Mouse (Mus musculus): ENCODE measurements around the gene Zfhx3. TPM values are rescaled to one million over a fixed set of nuclear protein-coding genes. Genes with fewer than 3 reads are reported as not detected.

Zfhx3 gene
- polyA plus RNA-seq, 1 experiment from 2014 or later: 9.2 TPM

- H3K27me3 ChIP-seq: no peaks in the 10 kb centered on the region
- H3K4me1 ChIP-seq: peaks cover 6% of the 10 kb centered on the region
- H3K27ac ChIP-seq: no peak overlapping the region
- H3K9me3 ChIP-seq (replicated peaks): 0 out of 2 replicates have a peak, but pooled peaks cover 3% of the 10 kb centered on the region
- no peak overlapping the region for H3K4me3 ChIP-seq (replicated peaks)
- ATAC-seq (replicated peaks; ENCODE audit: low FRiP score): no peak
- no peak overlapping the region for H3K9ac ChIP-seq
- 50% methylated on average over 8 of the region's 8 CpGs for WGBS
- H3K4me2 ChIP-seq: no peak overlapping the region
- H3K36me3 ChIP-seq: peaks cover 40% of the 10 kb centered on the region
Measured at GRCm38 (mm10) chr8:108937904-108938455, 995.5 kb downstream of the Zfhx3 start.

GRCm38 (mm10) chr8:108942686-108943085, 1000.2 kb downstream of the Zfhx3 start:
- 68% methylated on average over 8 of the region's 8 CpGs for WGBS
- no peak overlapping the region for H3K9ac ChIP-seq
- H3K36me3 ChIP-seq: peaks cover 48% of the 10 kb centered on the region
- no peak for ATAC-seq (replicated peaks; ENCODE audit: low FRiP score)
- no peaks in the 10 kb centered on the region for H3K4me1 ChIP-seq
- no peaks in the 10 kb centered on the region for H3K27me3 ChIP-seq
- H3K9me3 ChIP-seq (replicated peaks): peaks cover 10% of the 10 kb centered on the region; the same call in 1 of the 2 replicates
- H3K4me3 ChIP-seq (replicated peaks): no peak overlapping the region
- H3K27ac ChIP-seq: no peak overlapping the region
- H3K4me2 ChIP-seq: no peak overlapping the region

GRCm38 (mm10) chr8:108943132-108943531, 1000.7 kb downstream of the Zfhx3 start:
- WGBS: 66% methylated on average over 11 of the region's 11 CpGs
- Histone ChIP-seq H3K36me3 (peaks cover 52% of the 10 kb centered on the region), H3K9ac (no peak overlapping the region), H3K4me2 (no peak overlapping the region), H3K4me3 (replicated peaks) (no peak overlapping the region), H3K4me1 (no peaks in the 10 kb centered on the region), H3K27me3 (no peaks in the 10 kb centered on the region), H3K9me3 (replicated peaks) (peaks cover 13% of the 10 kb centered on the region), H3K27ac (no peak overlapping the region)
- ATAC-seq (replicated peaks; ENCODE audit: low FRiP score): no peak

- no peak overlapping the region for H3K4me2 ChIP-seq
- no peak overlapping the region for H3K27ac ChIP-seq
- no peaks in the 10 kb centered on the region for H3K4me1 ChIP-seq
- H3K36me3 ChIP-seq: peaks cover 58% of the 10 kb centered on the region
- H3K27me3 ChIP-seq: no peaks in the 10 kb centered on the region
- H3K9me3 ChIP-seq (replicated peaks): peaks cover 22% of the 10 kb centered on the region
- H3K4me3 ChIP-seq (replicated peaks): no peak overlapping the region
- 69% methylated on average over 13 of the region's 13 CpGs for WGBS
- ATAC-seq (replicated peaks; ENCODE audit: low FRiP score): no peak
- no peak overlapping the region for H3K9ac ChIP-seq
Measured at GRCm38 (mm10) chr8:108944312-108944711, 1001.9 kb downstream of the Zfhx3 start.

- no peak for ATAC-seq (replicated peaks; ENCODE audit: low FRiP score)
- H3K9ac ChIP-seq: no peak overlapping the region
- peaks cover 42% of the 10 kb centered on the region for H3K9me3 ChIP-seq (replicated peaks)
Measured at GRCm38 (mm10) chr8:108950311-108950710, 1007.9 kb downstream of the Zfhx3 start.

GRCm38 (mm10) chr8:108951560-108951959, 1009.1 kb downstream of the Zfhx3 start:
- no peak for ATAC-seq (replicated peaks; ENCODE audit: low FRiP score)
- H3K9me3 ChIP-seq (replicated peaks): peaks cover 42% of the 10 kb centered on the region
- no peak overlapping the region for H3K27ac ChIP-seq
- no peaks in the 10 kb centered on the region for H3K4me1 ChIP-seq
- H3K27me3 ChIP-seq: no peaks in the 10 kb centered on the region
- H3K4me3 ChIP-seq (replicated peaks): no peak overlapping the region
- no peak overlapping the region for H3K4me2 ChIP-seq
- H3K9ac ChIP-seq: no peak overlapping the region
- WGBS: 94% methylated on average over 12 of the region's 12 CpGs
- peaks cover 98% of the 10 kb centered on the region for H3K36me3 ChIP-seq

More at GRCm38 (mm10) chr8:108950311-108950710, 1007.9 kb downstream of the Zfhx3 start:
- no peak overlapping the region for H3K27ac ChIP-seq
- no peak overlapping the region for H3K4me2 ChIP-seq
- H3K36me3 ChIP-seq: peaks cover 98% of the 10 kb centered on the region
- 97% methylated on average over 21 of the region's 21 CpGs for WGBS
- H3K4me3 ChIP-seq (replicated peaks): no peak overlapping the region
- H3K4me1 ChIP-seq: no peaks in the 10 kb centered on the region
- no peaks in the 10 kb centered on the region for H3K27me3 ChIP-seq

GRCm38 (mm10) chr8:108956416-108956815, 1014.0 kb downstream of the Zfhx3 start:
- 62% methylated on average over 37 of the region's 37 CpGs for WGBS
- H3K4me2 ChIP-seq: peak overlapping the region; percentile 49
- H3K36me3 ChIP-seq: peaks cover 56% of the 10 kb centered on the region
- no peak overlapping the region for H3K27ac ChIP-seq
- H3K4me3 ChIP-seq (replicated peaks): peak overlapping the region; percentile 30
- H3K9me3 ChIP-seq (replicated peaks): no peaks in the 10 kb centered on the region; the same call in 1 of the 2 replicates
- no peak for ATAC-seq (replicated peaks; ENCODE audit: low FRiP score)
- no peak overlapping the region for H3K9ac ChIP-seq
- H3K4me1 ChIP-seq: no peaks in the 10 kb centered on the region
- H3K27me3 ChIP-seq: no peaks in the 10 kb centered on the region

GRCm38 (mm10) chr8:108962516-108962915, 1020.1 kb downstream of the Zfhx3 start:
- 78% methylated on average over 7 of the region's 7 CpGs for WGBS

GRCm38 (mm10) chr8:108963181-108963580, 1020.7 kb downstream of the Zfhx3 start:
- H3K4me1 ChIP-seq: no peaks in the 10 kb centered on the region

More at GRCm38 (mm10) chr8:108962516-108962915, 1020.1 kb downstream of the Zfhx3 start:
- no peaks in the 10 kb centered on the region for H3K36me3 ChIP-seq
- ATAC-seq (replicated peaks; ENCODE audit: low FRiP score): no peak
- H3K4me1 ChIP-seq: no peaks in the 10 kb centered on the region
- no peak overlapping the region for H3K27ac ChIP-seq
- H3K4me3 ChIP-seq (replicated peaks): no peak overlapping the region
- H3K27me3 ChIP-seq: no peaks in the 10 kb centered on the region
- no peak overlapping the region for H3K9ac ChIP-seq
- no peaks in the 10 kb centered on the region for H3K9me3 ChIP-seq (replicated peaks)
- no peak overlapping the region for H3K4me2 ChIP-seq

GRCm38 (mm10) chr8:108966041-108966440, 1023.6 kb downstream of the Zfhx3 start:
- no peaks in the 10 kb centered on the region for H3K4me1 ChIP-seq

More at GRCm38 (mm10) chr8:108963181-108963580, 1020.7 kb downstream of the Zfhx3 start:
- no peak for ATAC-seq (replicated peaks; ENCODE audit: low FRiP score)
- H3K9ac ChIP-seq: no peak overlapping the region
- no peaks in the 10 kb centered on the region for H3K36me3 ChIP-seq
- H3K4me2 ChIP-seq: no peak overlapping the region
- no peaks in the 10 kb centered on the region for H3K27me3 ChIP-seq
- H3K27ac ChIP-seq: no peak overlapping the region
- no peaks in the 10 kb centered on the region for H3K9me3 ChIP-seq (replicated peaks)
- H3K4me3 ChIP-seq (replicated peaks): no peak overlapping the region
- WGBS: 71% methylated on average over 2 of the region's 2 CpGs

GRCm38 (mm10) chr8:108973639-108974325, 1031.3 kb downstream of the Zfhx3 start:
- H3K27me3 ChIP-seq: no peaks in the 10 kb centered on the region
- H3K9me3 ChIP-seq (replicated peaks): no peaks in the 10 kb centered on the region
- H3K9ac ChIP-seq: no peak overlapping the region
- no peak for ATAC-seq (replicated peaks; ENCODE audit: low FRiP score)
- no peak overlapping the region for H3K27ac ChIP-seq
- WGBS: 69% methylated on average over 9 of the region's 9 CpGs
- no peak overlapping the region for H3K4me2 ChIP-seq
- no peaks in the 10 kb centered on the region for H3K36me3 ChIP-seq
- H3K4me1 ChIP-seq: no peaks in the 10 kb centered on the region
- no peak overlapping the region for H3K4me3 ChIP-seq (replicated peaks)

More at GRCm38 (mm10) chr8:108966041-108966440, 1023.6 kb downstream of the Zfhx3 start:
- 51% methylated on average over 12 of the region's 12 CpGs for WGBS
- Histone ChIP-seq H3K36me3 (no peaks in the 10 kb centered on the region), H3K27me3 (no peaks in the 10 kb centered on the region), H3K4me2 (no peak overlapping the region), H3K9ac (no peak overlapping the region), H3K9me3 (replicated peaks) (no peaks in the 10 kb centered on the region), H3K4me3 (replicated peaks) (no peak overlapping the region), H3K27ac (no peak overlapping the region)
- no peak for ATAC-seq (replicated peaks; ENCODE audit: low FRiP score)

- Histone ChIP-seq H3K4me3 (replicated peaks) (no peak overlapping the region), H3K4me2 (no peak overlapping the region), H3K27ac (peak overlapping the region; percentile 63; the same call in 1 of the 2 replicates), H3K36me3 (no peaks in the 10 kb centered on the region), H3K9ac (no peak overlapping the region), H3K9me3 (replicated peaks) (no peaks in the 10 kb centered on the region), H3K4me1 (no peaks in the 10 kb centered on the region), H3K27me3 (no peaks in the 10 kb centered on the region)
- 48% methylated on average over 11 of the region's 11 CpGs for WGBS
- no peak for ATAC-seq (replicated peaks; ENCODE audit: low FRiP score)
Measured at GRCm38 (mm10) chr8:108977693-108978361, 1035.4 kb downstream of the Zfhx3 start.
